Mouse (Mus musculus): Measurements from ENCODE around the gene Gm5089.

Gene Gm5089

GRCm38 (mm10) chr14:122426529-122427203, 24.2 kb downstream of the Gm5089 start:
- DNase-seq (ENCODE audit: low spot score in 2 of 2), result no peak

GRCm38 (mm10) chr14:122424441-122424840, 26.5 kb downstream of the Gm5089 start:
- DNase-seq (ENCODE audit: low spot score in 2 of 2), result no peak

- no peak for DNase-seq (ENCODE audit: low spot score in 2 of 2)
These were observed 34.6 kb downstream of the Gm5089 start for GRCm38 (mm10) chr14:122416166-122416771.

GRCm38 (mm10) chr14:122414786-122415185, 36.1 kb downstream of the Gm5089 start:
- no peak for DNase-seq (ENCODE audit: low spot score in 2 of 2)

- no peak for DNase-seq (ENCODE audit: low spot score in 2 of 2)
These were observed 37.4 kb downstream of the Gm5089 start for GRCm38 (mm10) chr14:122413542-122413928.

- DNase-seq (ENCODE audit: low spot score in 2 of 2), result no peak
These were observed 37.9 kb downstream of the Gm5089 start for GRCm38 (mm10) chr14:122412841-122413541.

GRCm38 (mm10) chr14:122406541-122407219, 44.2 kb downstream of the Gm5089 start:
- DNase-seq (ENCODE audit: low spot score in 2 of 2), result no peak

GRCm38 (mm10) chr14:122405897-122406540, 44.9 kb downstream of the Gm5089 start:
- no peak for DNase-seq (ENCODE audit: low spot score in 2 of 2)

- no peak for DNase-seq (ENCODE audit: low spot score in 2 of 2)
These were observed 45.7 kb downstream of the Gm5089 start for GRCm38 (mm10) chr14:122405236-122405635.

GRCm38 (mm10) chr14:122404596-122405154, 46.2 kb downstream of the Gm5089 start:
- DNase-seq (ENCODE audit: low spot score in 2 of 2), result no peak

- DNase-seq (ENCODE audit: low spot score in 2 of 2), result no peak
These were observed 47.4 kb downstream of the Gm5089 start for GRCm38 (mm10) chr14:122403422-122403940.

GRCm38 (mm10) chr14:122402716-122403258, 48.1 kb downstream of the Gm5089 start:
- no peak for DNase-seq (ENCODE audit: low spot score in 2 of 2)

- no peak for DNase-seq (ENCODE audit: low spot score in 2 of 2)
These were observed 49.0 kb downstream of the Gm5089 start for GRCm38 (mm10) chr14:122401886-122402285.

- no peak for DNase-seq (ENCODE audit: low spot score in 2 of 2)
These were observed 51.0 kb downstream of the Gm5089 start for GRCm38 (mm10) chr14:122399906-122400305.

- DNase-seq (ENCODE audit: low spot score in 2 of 2), result no peak
These were observed 52.2 kb downstream of the Gm5089 start for GRCm38 (mm10) chr14:122398676-122399075.

GRCm38 (mm10) chr14:122393119-122393518, 57.8 kb downstream of the Gm5089 start:
- no peak for DNase-seq (ENCODE audit: low spot score in 2 of 2)

- no peak for DNase-seq (ENCODE audit: low spot score in 2 of 2)
These were observed 60.0 kb downstream of the Gm5089 start for GRCm38 (mm10) chr14:122390935-122391334.

- DNase-seq (ENCODE audit: low spot score in 2 of 2), result no peak
These were observed 61.1 kb downstream of the Gm5089 start for GRCm38 (mm10) chr14:122389684-122390370.

GRCm38 (mm10) chr14:122388431-122389031, 62.4 kb downstream of the Gm5089 start:
- DNase-seq (ENCODE audit: low spot score in 2 of 2), result no peak

- no peak for DNase-seq (ENCODE audit: low spot score in 2 of 2)
These were observed 63.1 kb downstream of the Gm5089 start for GRCm38 (mm10) chr14:122387781-122388180.
